Mouse (Mus musculus) hindbrain, embryonic 10.5 days (tissue): Measurements from ENCODE around the gene Barhl1. TPM values are rescaled to one million over a fixed set of nuclear protein-coding genes. Genes with fewer than 3 reads are reported as not detected.

Experiments used
- DNase-seq: peaks from one replicate; pipeline ENCODE4 v3.0.0-alpha.2; 2017; ENCODE audit warnings: low spot score
- H3K27ac ChIP-seq: fragments of 300-500 bp; sonication (generic); 2 replicates; pipeline ENCODE4 v1.5.1; 2016; ENCODE audit warnings: mild to moderate bottlenecking, moderate library complexity
- H3K27me3 ChIP-seq: fragments of 300-500 bp; sonication (generic); 2 replicates; pipeline ENCODE4 v1.6.1; 2016; ENCODE audit warnings: mild to moderate bottlenecking; ENCODE audit not compliant: poor library complexity, insufficient read depth, severe bottlenecking
- H3K36me3 ChIP-seq: fragments of 300-500 bp; sonication (generic); 2 replicates; pipeline ENCODE4 v1.6.1; 2016; ENCODE audit warnings: mild to moderate bottlenecking, moderate library complexity
- H3K4me1 ChIP-seq: fragments of 300-500 bp; sonication (generic); replicated peaks from 2 replicates; pipeline ENCODE4 v1.6.1; 2016; ENCODE audit warnings: mild to moderate bottlenecking
- H3K4me3 ChIP-seq: fragments of 300-500 bp; sonication (generic); 2 replicates; pipeline ENCODE4 v1.5.1; 2016; ENCODE audit warnings: mild to moderate bottlenecking, moderate library complexity
- H3K9me3 ChIP-seq: fragments of 300-500 bp; sonication (generic); 2 replicates; pipeline ENCODE4 v1.6.1; 2016; ENCODE audit warnings: mild to moderate bottlenecking, moderate library complexity
- WGBS: fragments of 180-500 bp; shearing (Covaris S2); methylation state at CpG from one replicate; pipeline ENCODE4 v1.1.7; 2016; 5-methylcytosine and 5-hydroxymethylcytosine counted together
- polyA plus RNA-seq: library from polyadenylated mRNA; unstranded; fragments of >200 nt; fragmentation: Nextera tagmentation; extraction: Ambion mirVana; gene quantifications from 2 replicates; pipeline ENCODE4 v1.2.1, GENCODE M21; 2016

Gene Barhl1
- 10.8 and 18.4 TPM in 2 replicates for polyA plus RNA-seq

DNA sequence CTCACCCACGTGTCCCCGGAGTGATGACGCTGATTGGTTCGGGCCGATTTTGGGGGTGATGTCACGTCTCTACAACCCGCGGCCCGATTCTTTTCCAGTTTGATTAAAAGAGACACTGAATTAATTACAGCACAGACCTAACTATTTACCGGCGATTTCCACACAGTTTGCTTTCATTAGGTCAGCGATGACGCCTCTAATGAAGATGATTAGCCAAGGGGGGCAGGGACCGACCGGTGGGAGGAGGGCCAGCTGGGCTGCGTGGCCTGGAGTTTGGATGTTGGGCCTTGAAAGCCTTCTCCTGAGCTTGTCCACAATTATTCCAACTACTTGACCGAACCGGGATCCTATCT lies at the start of gene Barhl1:
Gene Barhl1, minus strand, starts transcription at position 156 of the 353 bp plus-strand sequence.
- peaks cover 100% of the 10 kb centered on the region for H3K27me3 ChIP-seq
- H3K36me3 ChIP-seq, result no peaks in the 10 kb centered on the region
- peak; percentile 29 for DNase-seq
- H3K9me3 ChIP-seq, result no peaks in the 10 kb centered on the region
- 2% methylated on average over 18 of the region's 18 CpGs for WGBS
- peaks cover 28% of the 10 kb centered on the region for H3K4me1 ChIP-seq
- peak within 1 kb of the TSS; percentile 43 for H3K4me3 ChIP-seq
- H3K27ac ChIP-seq, result peak within 1 kb of the TSS; percentile 72

GRCm38 (mm10) chr2:28963565-28963964 lies 47.1 kb upstream of the Barhl1 start:
- no peak for DNase-seq
- H3K27me3 ChIP-seq, result peaks cover 98% of the 10 kb centered on the region
- 85% methylated on average over 6 of the region's 6 CpGs for WGBS

GRCm38 (mm10) chr2:28961636-28962035 lies 45.2 kb upstream of the Barhl1 start:
- H3K27ac ChIP-seq, result no peak overlapping the region
- H3K4me1 ChIP-seq, result peaks cover 6% of the 10 kb centered on the region
- no peak overlapping the region for H3K4me3 ChIP-seq
- H3K36me3 ChIP-seq, result no peaks in the 10 kb centered on the region
- no peaks in the 10 kb centered on the region for H3K9me3 ChIP-seq
- WGBS, result 68% methylated on average over 5 of the region's 5 CpGs
- peaks cover 96% of the 10 kb centered on the region for H3K27me3 ChIP-seq
- no peak for DNase-seq

More at GRCm38 (mm10) chr2:28963565-28963964, 47.1 kb upstream of the Barhl1 start:
- Histone ChIP-seq H3K9me3 (no peaks in the 10 kb centered on the region), H3K36me3 (no peaks in the 10 kb centered on the region), H3K27ac (no peak overlapping the region), H3K4me1 (peaks cover 6% of the 10 kb centered on the region), H3K4me3 (no peak overlapping the region)

GRCm38 (mm10) chr2:28961024-28961585 lies 44.6 kb upstream of the Barhl1 start:
- Histone ChIP-seq H3K4me1 (peaks cover 6% of the 10 kb centered on the region), H3K9me3 (no peaks in the 10 kb centered on the region), H3K4me3 (no peak overlapping the region), H3K27me3 (peaks cover 96% of the 10 kb centered on the region), H3K36me3 (no peaks in the 10 kb centered on the region), H3K27ac (no peak overlapping the region)
- WGBS, result 89% methylated on average over 15 of the region's 15 CpGs
- no peak for DNase-seq

DNA sequence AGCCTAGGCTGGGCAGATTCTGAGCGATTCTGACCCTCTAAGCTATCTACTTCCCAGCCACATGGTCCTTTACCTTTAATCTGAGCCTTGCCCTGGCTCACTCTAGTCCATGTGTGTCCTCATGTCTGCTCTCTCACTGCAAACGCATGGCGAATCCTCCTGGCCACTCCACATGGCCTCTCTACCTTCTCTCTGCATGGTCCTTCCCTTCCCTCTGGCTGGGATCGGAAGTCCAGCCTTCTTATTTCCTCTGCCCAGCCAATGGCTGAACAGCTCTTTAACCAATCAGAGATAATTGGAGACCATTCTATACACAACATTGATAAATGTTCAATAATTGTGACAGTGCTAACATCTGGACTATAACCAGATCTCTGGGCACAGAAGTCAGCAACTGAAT lies 40.4 kb upstream of the Barhl1 start:
- WGBS, result 84% methylated on average over 4 of the region's 4 CpGs
- H3K27me3 ChIP-seq, result peaks cover 84% of the 10 kb centered on the region

GRCm38 (mm10) chr2:28954595-28954994 lies 38.1 kb upstream of the Barhl1 start:
- Histone ChIP-seq H3K36me3 (no peaks in the 10 kb centered on the region), H3K27me3 (peaks cover 74% of the 10 kb centered on the region), H3K9me3 (no peaks in the 10 kb centered on the region), H3K27ac (no peak overlapping the region), H3K4me1 (peaks cover 22% of the 10 kb centered on the region), H3K4me3 (no peak overlapping the region)
- 74% methylated on average over 9 of the region's 9 CpGs for WGBS
- no peak for DNase-seq

More for the DNA sequence above, 40.4 kb upstream of the Barhl1 start:
- Histone ChIP-seq H3K4me1 (peaks cover 22% of the 10 kb centered on the region), H3K36me3 (no peaks in the 10 kb centered on the region), H3K4me3 (no peak overlapping the region), H3K27ac (no peak overlapping the region), H3K9me3 (no peaks in the 10 kb centered on the region)
- no peak for DNase-seq

DNA sequence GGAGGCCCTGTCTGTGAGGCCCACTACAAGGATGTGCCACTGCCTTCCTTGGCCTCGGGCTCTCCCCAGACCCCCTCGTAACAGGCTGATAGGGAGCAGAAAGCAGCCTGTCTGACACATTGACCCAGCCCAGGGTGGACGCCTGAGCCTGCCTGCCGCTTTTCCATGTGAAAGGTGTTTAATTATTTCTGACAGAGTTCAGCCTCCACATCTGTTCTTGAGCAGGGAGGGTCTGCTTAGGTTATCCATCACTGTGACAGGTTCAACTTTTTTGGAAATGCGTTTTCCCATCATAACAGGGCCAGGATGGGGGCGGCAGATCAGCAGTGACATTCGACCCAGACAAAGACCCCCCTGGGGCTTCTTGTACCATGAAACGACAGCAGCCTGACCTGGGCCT lies 36.5 kb upstream of the Barhl1 start:
- 34% methylated on average over 8 of the region's 8 CpGs for WGBS
- H3K27ac ChIP-seq, result 0 out of 2 replicates have a peak overlapping the region, but pooled peaks have one; percentile 5
- peaks cover 24% of the 10 kb centered on the region for H3K4me1 ChIP-seq
- H3K27me3 ChIP-seq, result peaks cover 76% of the 10 kb centered on the region
- DNase-seq, result peak; percentile 27
- H3K9me3 ChIP-seq, result no peaks in the 10 kb centered on the region
- no peak overlapping the region for H3K4me3 ChIP-seq
- no peaks in the 10 kb centered on the region for H3K36me3 ChIP-seq

GRCm38 (mm10) chr2:28946312-28946711 lies 29.8 kb upstream of the Barhl1 start:
- no peak overlapping the region for H3K27ac ChIP-seq
- peaks cover 41% of the 10 kb centered on the region for H3K4me1 ChIP-seq
- no peaks in the 10 kb centered on the region for H3K9me3 ChIP-seq
- peaks cover 64% of the 10 kb centered on the region for H3K27me3 ChIP-seq
- 79% methylated on average over 3 of the region's 3 CpGs for whole genome bisulfite sequencing
- no peak for DNase-seq
- H3K4me3 ChIP-seq, result no peak overlapping the region
- H3K36me3 ChIP-seq, result no peaks in the 10 kb centered on the region

DNA sequence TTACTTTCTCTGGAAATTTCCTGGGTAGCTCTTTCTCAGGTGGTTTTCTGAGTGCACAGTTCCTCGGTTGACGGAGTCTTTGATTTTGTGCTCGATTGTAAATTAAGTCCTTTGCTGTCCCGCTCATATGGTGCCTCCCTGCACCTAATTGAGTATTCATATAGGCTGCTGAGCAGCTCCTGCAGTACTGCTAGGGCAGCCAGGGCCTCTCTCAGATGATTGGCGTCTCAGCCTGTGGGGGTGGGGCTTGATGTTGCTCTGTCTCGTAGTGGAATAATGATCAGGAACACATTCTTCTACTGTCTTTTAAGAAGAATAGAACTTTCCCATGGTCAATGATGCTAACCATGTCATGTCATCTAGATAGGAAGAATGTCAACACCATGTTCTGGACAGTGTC lies 28.9 kb upstream of the Barhl1 start:
- no peak overlapping the region for H3K4me3 ChIP-seq
- H3K9me3 ChIP-seq, result no peaks in the 10 kb centered on the region
- WGBS, result 60% methylated on average over 6 of the region's 6 CpGs
- H3K36me3 ChIP-seq, result no peaks in the 10 kb centered on the region
- DNase-seq, result peak; percentile 27
- peaks cover 41% of the 10 kb centered on the region for H3K4me1 ChIP-seq
- no peak overlapping the region for H3K27ac ChIP-seq
- H3K27me3 ChIP-seq, result peaks cover 68% of the 10 kb centered on the region

- peak overlapping the region; percentile 16; the same call in 1 of the 2 replicates for H3K4me3 ChIP-seq
- peaks cover 70% of the 10 kb centered on the region for H3K27me3 ChIP-seq
- H3K27ac ChIP-seq, result 0 out of 2 replicates have a peak overlapping the region, but pooled peaks have one; percentile 12
- no peaks in the 10 kb centered on the region for H3K36me3 ChIP-seq
- peak; percentile 22 for DNase-seq
- H3K4me1 ChIP-seq, result peaks cover 55% of the 10 kb centered on the region
- 47% methylated on average over 30 of the region's 30 CpGs for WGBS
- H3K9me3 ChIP-seq, result no peaks in the 10 kb centered on the region
These were observed 27.4 kb upstream of the Barhl1 start for GRCm38 (mm10) chr2:28943666-28944516.

DNA sequence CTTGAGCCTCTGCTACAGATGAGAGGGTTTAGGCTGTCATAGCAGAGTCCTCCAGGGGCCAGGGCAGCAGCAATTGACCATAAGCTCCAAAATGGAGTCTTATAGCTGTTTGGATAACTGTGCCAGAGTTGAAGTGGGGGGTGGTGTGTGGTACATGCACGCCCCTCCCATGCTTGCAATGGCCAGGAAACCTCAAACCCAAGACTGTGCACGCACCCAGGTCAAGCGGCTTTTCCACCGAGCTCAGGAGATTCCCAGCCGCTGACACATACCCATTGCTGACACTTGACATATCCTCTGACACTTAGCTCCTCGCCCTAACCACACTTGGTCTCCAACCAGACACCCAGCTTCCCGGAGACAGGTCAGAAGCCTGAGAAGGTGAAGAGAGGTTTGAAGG lies 22.5 kb upstream of the Barhl1 start:
- peaks cover 33% of the 10 kb centered on the region for H3K4me1 ChIP-seq
- H3K36me3 ChIP-seq, result no peaks in the 10 kb centered on the region
- no peak overlapping the region for H3K4me3 ChIP-seq
- WGBS, result 84% methylated on average over 7 of the region's 7 CpGs
- H3K27ac ChIP-seq, result no peak overlapping the region
- peaks cover 64% of the 10 kb centered on the region for H3K27me3 ChIP-seq
- no peaks in the 10 kb centered on the region for H3K9me3 ChIP-seq
- DNase-seq, result no peak

DNA sequence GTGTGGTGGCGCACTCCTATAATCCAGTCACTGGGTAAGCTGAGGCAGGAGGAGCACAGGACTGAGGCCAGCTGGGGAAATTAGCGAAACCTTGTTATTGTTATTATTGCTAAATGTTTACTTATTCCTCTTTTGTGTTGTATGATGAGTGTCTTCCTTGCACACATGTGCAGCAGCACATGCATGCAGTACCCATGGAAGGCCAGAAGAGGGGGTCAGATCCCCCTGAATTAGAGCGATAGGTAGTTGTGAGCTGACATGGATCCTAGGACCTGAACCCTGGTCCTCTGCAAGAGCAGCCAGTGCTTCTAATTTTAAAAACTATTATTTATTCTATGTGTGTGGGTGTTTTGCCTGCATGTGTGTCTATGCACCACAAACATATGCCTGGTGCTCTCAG lies 14.1 kb upstream of the Barhl1 start:
- no peaks in the 10 kb centered on the region for H3K9me3 ChIP-seq
- H3K27ac ChIP-seq, result no peak overlapping the region
- 91% methylated on average over 3 of the region's 3 CpGs for WGBS
- no peak overlapping the region for H3K4me3 ChIP-seq
- no peaks in the 10 kb centered on the region for H3K36me3 ChIP-seq
- H3K4me1 ChIP-seq, result peaks cover 11% of the 10 kb centered on the region; the same call in 1 of the 2 replicates
- peaks cover 80% of the 10 kb centered on the region for H3K27me3 ChIP-seq
- DNase-seq, result no peak

DNA sequence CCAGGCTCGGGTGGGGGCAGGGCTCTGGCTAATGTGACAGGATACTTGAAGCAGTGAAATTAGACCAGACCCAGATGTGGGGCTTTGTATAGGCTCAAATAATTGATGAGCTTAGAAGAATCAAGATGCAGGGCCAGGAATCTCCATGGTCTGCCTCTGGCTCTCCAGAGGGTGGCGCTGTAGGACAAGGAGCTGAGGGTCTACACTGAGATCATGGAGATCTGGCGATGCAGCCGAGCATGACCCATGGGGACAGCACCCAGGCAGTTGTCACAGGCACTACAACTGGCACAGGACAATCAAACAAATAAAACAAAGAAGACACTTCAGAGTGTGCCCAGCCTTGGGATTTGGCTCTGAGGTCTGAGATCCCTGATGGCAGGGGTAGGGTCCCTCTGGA lies 7.4 kb upstream of the Barhl1 start:
- peak; percentile 82 for DNase-seq
- no peak overlapping the region for H3K27ac ChIP-seq
- H3K4me1 ChIP-seq, result peaks cover 16% of the 10 kb centered on the region; the same call in 1 of the 2 replicates
- no peak overlapping the region for H3K4me3 ChIP-seq
- H3K27me3 ChIP-seq, result peaks cover 95% of the 10 kb centered on the region
- no peaks in the 10 kb centered on the region for H3K9me3 ChIP-seq
- H3K36me3 ChIP-seq, result no peaks in the 10 kb centered on the region
- 4% methylated on average over 4 of the region's 4 CpGs for WGBS
